In genomic region chr19:48368056-48368455, GRCm38 (mm10) we compare ENCODE assay signal across 13 mouse cellular contexts.
A peak's percentile ranks its signal among the peaks of the same experiment; 100 is the strongest.
DNase-seq lines count a peak whose midpoint lies in the region; ATAC-seq lines count a peak whose summit lies in the region.
"Had no signal": no experiment of that assay in that cellular context is flagged by ENCODE, and none has a peak within 500 bp of the region (broad histone marks: within the 10 kb centered on the region; RNA-seq: fewer than 3 reads in every experiment).

No protein-coding gene starts in this region.

- no peaks in the 10 kb centered on the region for H3K36me3 ChIP-seq in embryonic facial prominence, embryonic 13.5 days
- H3K36me3 ChIP-seq in liver, embryonic 11.5 days (ENCODE audit: control insufficient read depth, insufficient read depth, low read length) = no peaks in the 10 kb centered on the region
- H3K36me3 ChIP-seq: heart, embryonic 15.5 days; liver, embryonic 15.5 days had no signal

- ATAC-seq in embryonic facial prominence, embryonic 13.5 days (ENCODE audit: insufficient number of reproducible peaks, insufficient read depth, low FRiP score, low TSS enrichment, low read depth) = no peak
- ATAC-seq in liver, embryonic 11.5 days (replicated peaks; ENCODE audit: low FRiP score) = no peak

- DNase-seq in embryo, embryonic 10 days (ENCODE audit: low spot score) = peak; percentile 10
- no peak for DNase-seq in embryo, embryonic 9.5 days (ENCODE audit: extremely low spot score)
- DNase-seq in layer of hippocampus, adult 11-12 months (ENCODE audit: low spot score) = peak; percentile 12
- peak; percentile 61 to 70 for DNase-seq in left cerebral cortex, postnatal 36 days (ENCODE audit: low spot score in 2 of 2)
- no peak for DNase-seq in ovary, postnatal 10 days (ENCODE audit: low spot score)
- no peak for DNase-seq in liver, embryonic 11.5 days (ENCODE audit: low spot score)
- DNase-seq in spleen, postnatal 10 days (ENCODE audit: low spot score in 2 of 2) = no peak
- DNase-seq: adrenal gland, adult 2 months; cerebellum, adult 9-10 months had no signal

- H3K9ac ChIP-seq in embryonic facial prominence, embryonic 13.5 days = no peak overlapping the region
- H3K9ac ChIP-seq in liver, embryonic 11.5 days (ENCODE audit: low read depth, low read length) = no peak overlapping the region
- H3K9ac ChIP-seq: heart, embryonic 15.5 days; liver, embryonic 15.5 days had no signal

- intact Hi-C loops in left cerebral cortex, postnatal 36 days (cut with DNase I) = loop anchor here (2.0 to 5.0 kb wide), 2 partner anchors 106 to 161 kb away; partner anchors contain the start of gene Sorcs3

- no peaks in the 10 kb centered on the region for H3K9me3 ChIP-seq in embryonic facial prominence, embryonic 13.5 days
- no peaks in the 10 kb centered on the region for H3K9me3 ChIP-seq in liver, embryonic 11.5 days (ENCODE audit: control insufficient read depth, low read length)
- H3K9me3 ChIP-seq: heart, embryonic 15.5 days; liver, embryonic 15.5 days had no signal

- H3K27ac ChIP-seq in embryonic facial prominence, embryonic 13.5 days = no peak overlapping the region
- H3K27ac ChIP-seq in liver, embryonic 11.5 days (ENCODE audit: low read depth, low read length) = no peak overlapping the region
- H3K27ac ChIP-seq: heart, embryonic 15.5 days; kidney, postnatal 0 days; liver, embryonic 15.5 days had no signal

- WGBS in embryonic facial prominence, embryonic 13.5 days = 15% methylated on average over 10 of the region's 10 CpGs
- 55% methylated on average over 10 of the region's 10 CpGs for WGBS in liver, embryonic 11.5 days

- H3K27me3 ChIP-seq in embryonic facial prominence, embryonic 13.5 days = no peaks in the 10 kb centered on the region
- no peaks in the 10 kb centered on the region for H3K27me3 ChIP-seq in liver, embryonic 11.5 days (replicated peaks; ENCODE audit: control insufficient read depth, insufficient read depth, low read length)
- H3K27me3 ChIP-seq: heart, embryonic 15.5 days; liver, embryonic 15.5 days had no signal

- H3K4me3 ChIP-seq in embryonic facial prominence, embryonic 13.5 days = no peak overlapping the region
- no peak overlapping the region for H3K4me3 ChIP-seq in liver, embryonic 11.5 days (ENCODE audit: low read depth, low read length)
- H3K4me3 ChIP-seq: heart, embryonic 15.5 days; liver, embryonic 15.5 days had no signal

- peaks cover 6% of the 10 kb centered on the region for H3K4me1 ChIP-seq in embryonic facial prominence, embryonic 13.5 days
- no peaks in the 10 kb centered on the region for H3K4me1 ChIP-seq in liver, embryonic 11.5 days (replicated peaks; ENCODE audit: control insufficient read depth, insufficient read depth, low read length)
- H3K4me1 ChIP-seq: heart, embryonic 15.5 days; liver, embryonic 15.5 days had no signal

- H3K4me2 ChIP-seq in embryonic facial prominence, embryonic 13.5 days = peak overlapping the region; percentile 26; the same call in 1 of the 2 replicates
- H3K4me2 ChIP-seq in liver, embryonic 11.5 days = no peak overlapping the region
- H3K4me2 ChIP-seq: heart, embryonic 15.5 days; liver, embryonic 15.5 days had no signal

Comparison
In these comparisons a context has a peak if more than half of its experiments do, and no peak if none do; other contexts are left out.
1. DNase-seq: peak in embryo, embryonic 10 days (single experiment), layer of hippocampus, adult 11-12 months (single experiment) and left cerebral cortex, postnatal 36 days (2 of 2); none in embryo, embryonic 9.5 days (single experiment), ovary, postnatal 10 days (single experiment), liver, embryonic 11.5 days (single experiment) and spleen, postnatal 10 days (0 of 2).